Mouse (Mus musculus) urinary bladder, postnatal 25 days (tissue): ENCODE results near the gene Sh3bgrl3.

ENCODE experiments used
- DNase-seq: peaks from one replicate; pipeline ENCODE4 v3.0.0; 2022; ENCODE audit warnings: low spot score

The Sh3bgrl3 gene

GRCm38 (mm10) chr4:134078694-134079093 is 49.9 kb downstream of the Sh3bgrl3 start:
- no peak for DNase-seq
